Mouse (Mus musculus): ENCODE measurements around the gene Retreg1.
"Not testable (repeated sequence)": the region's sequence is repeated elsewhere in the genome, so short reads cannot be mapped to it uniquely, and the experiment has no call there.

DNA sequence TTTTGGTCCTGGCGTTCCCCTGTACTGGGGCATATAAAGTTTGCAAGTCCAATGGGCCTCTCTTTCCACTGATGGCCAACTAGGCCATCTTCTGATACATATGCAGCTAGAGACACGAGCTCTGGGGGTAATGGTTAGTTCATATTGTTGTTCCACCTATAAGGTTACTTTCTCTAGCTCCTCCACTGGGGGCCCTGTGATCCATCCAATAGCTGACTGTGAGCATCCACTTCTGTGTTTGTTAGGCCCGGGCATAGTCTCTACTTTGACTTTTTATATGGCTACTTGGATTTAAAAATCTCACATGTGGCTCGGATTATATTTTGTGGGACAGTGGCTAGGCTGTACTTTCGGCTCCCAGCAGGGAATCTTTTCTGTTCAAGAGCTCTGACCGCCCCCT is 140.6 kb downstream of the Retreg1 start:
- not testable (repeated sequence) for TF ChIP-seq CTCF, EP300 (IDR thresholded peaks at IDR 0.05; ENCODE audit: low read depth)

All from liver, embryonic 14.5 days (tissue).